Mouse (Mus musculus) hindbrain, embryonic 11.5 days (tissue): Measurements from ENCODE around the gene Gfod1. TPM values are rescaled to one million over a fixed set of nuclear protein-coding genes. Genes with fewer than 3 reads are reported as not detected.

Experiments
- ATAC-seq: fragments of 200-750 bp; cut with Nextera tagmentation; 2 replicates; pipeline ENCODE4 v1.8.0; 2017; ENCODE audit warnings: mild to moderate bottlenecking, moderate TSS enrichment, moderate library complexity; ENCODE audit not compliant: low FRiP score
- DNase-seq: peaks from one replicate; pipeline ENCODE4 v3.0.0-alpha.2; 2015; ENCODE audit warnings: low spot score
- H3K27ac ChIP-seq: fragments of 300-500 bp; sonication (generic); 2 replicates; pipeline ENCODE4 v1.5.1; 2014; ENCODE audit warnings: mild to moderate bottlenecking, low read depth, low read length
- H3K27me3 ChIP-seq: fragments of 300-500 bp; sonication (generic); 2 replicates; pipeline ENCODE4 v1.6.1; 2014; ENCODE audit warnings: mild to moderate bottlenecking, low read length, moderate library complexity, mixed read lengths; ENCODE audit not compliant: control insufficient read depth, insufficient read depth
- H3K36me3 ChIP-seq: fragments of 300-500 bp; sonication (generic); 2 replicates; pipeline ENCODE4 v1.6.1; 2014; ENCODE audit warnings: mild to moderate bottlenecking, low read length, moderate library complexity, mixed read lengths; ENCODE audit not compliant: control insufficient read depth, insufficient read depth
- H3K4me1 ChIP-seq: fragments of 300-500 bp; sonication (generic); replicated peaks from 2 replicates; pipeline ENCODE4 v1.6.1; 2014; ENCODE audit warnings: low read length, mixed read lengths; ENCODE audit not compliant: control insufficient read depth, insufficient read depth
- H3K4me2 ChIP-seq: fragments of 300-500 bp; sonication (generic); replicated peaks from 2 replicates; pipeline ENCODE4 v1.6.1; 2014; ENCODE audit warnings: mild to moderate bottlenecking, low read depth, low read length
- H3K4me3 ChIP-seq: fragments of 300-500 bp; sonication (generic); 2 replicates; pipeline ENCODE4 v1.5.1; 2014; ENCODE audit warnings: low read depth, low read length
- H3K9ac ChIP-seq: fragments of 300-500 bp; sonication (generic); 2 replicates; pipeline ENCODE4 v1.6.1; 2014; ENCODE audit warnings: low read depth, low read length
- H3K9me3 ChIP-seq: fragments of 300-500 bp; sonication (generic); 2 replicates; pipeline ENCODE4 v1.6.1; 2016; ENCODE audit warnings: low read length; ENCODE audit not compliant: control insufficient read depth
- WGBS: fragments of 180-500 bp; shearing (Covaris S2); extraction: QIAGEN DNeasy Blood & Tissue Kit; methylation state at CpG from one replicate; pipeline ENCODE4 v1.1.7; 2014; 5-methylcytosine and 5-hydroxymethylcytosine counted together
- polyA plus RNA-seq: library from polyadenylated mRNA; unstranded; fragments of >200 nt; fragmentation: Nextera tagmentation; extraction: Ambion mirVana; gene quantifications from 2 replicates; pipeline ENCODE4 v1.2.1, GENCODE M21; 2014

The Gfod1 gene
- polyA plus RNA-seq, 1 experiment from 2014 or later, result 0.77 TPM

GRCm38 (mm10) chr13:43271481-43271880 lies 32.5 kb downstream of the Gfod1 start:
- Histone ChIP-seq H3K36me3 (no peaks in the 10 kb centered on the region), H3K27ac (no peak overlapping the region), H3K4me1 (peaks cover 7% of the 10 kb centered on the region; the same call in 1 of the 2 replicates), H3K27me3 (no peaks in the 10 kb centered on the region), H3K4me2 (no peak overlapping the region), H3K9me3 (no peaks in the 10 kb centered on the region), H3K9ac (no peak overlapping the region), H3K4me3 (no peak overlapping the region)
- DNase-seq (no peak), ATAC-seq (no peak)
- 83% methylated on average over 9 of the region's 9 CpGs for WGBS

- no peaks in the 10 kb centered on the region for H3K27me3 ChIP-seq
- H3K9me3 ChIP-seq, result no peaks in the 10 kb centered on the region
- no peak for ATAC-seq
- H3K4me2 ChIP-seq, result no peak overlapping the region
- 0 out of 2 replicates have a peak overlapping the region, but pooled peaks have one; percentile 30 for H3K27ac ChIP-seq
- DNase-seq, result no peak
- 74% methylated on average over 10 of the region's 10 CpGs for WGBS
- no peak overlapping the region for H3K9ac ChIP-seq
- peaks cover 7% of the 10 kb centered on the region; the same call in 1 of the 2 replicates for H3K4me1 ChIP-seq
- no peaks in the 10 kb centered on the region for H3K36me3 ChIP-seq
- no peak overlapping the region for H3K4me3 ChIP-seq
These were observed 33.8 kb downstream of the Gfod1 start for GRCm38 (mm10) chr13:43270220-43270597.

GRCm38 (mm10) chr13:43269460-43270219 lies 34.3 kb downstream of the Gfod1 start:
- Histone ChIP-seq H3K27me3 (no peaks in the 10 kb centered on the region), H3K9ac (no peak overlapping the region), H3K4me3 (no peak overlapping the region), H3K4me1 (peaks cover 7% of the 10 kb centered on the region; the same call in 1 of the 2 replicates), H3K9me3 (no peaks in the 10 kb centered on the region), H3K27ac (0 out of 2 replicates have a peak overlapping the region, but pooled peaks have one; percentile 30), H3K4me2 (no peak overlapping the region), H3K36me3 (no peaks in the 10 kb centered on the region)
- WGBS, result 39% methylated on average over 4 of the region's 4 CpGs
- no peak for ATAC-seq
- peak; percentile 36 for DNase-seq

GRCm38 (mm10) chr13:43268539-43269327 lies 35.2 kb downstream of the Gfod1 start:
- Histone ChIP-seq H3K4me3 (no peak overlapping the region), H3K9me3 (no peaks in the 10 kb centered on the region), H3K4me1 (peaks cover 7% of the 10 kb centered on the region; the same call in 1 of the 2 replicates), H3K36me3 (no peaks in the 10 kb centered on the region), H3K27me3 (no peaks in the 10 kb centered on the region), H3K27ac (no peak overlapping the region), H3K9ac (no peak overlapping the region), H3K4me2 (no peak overlapping the region)
- ATAC-seq (no peak), DNase-seq (peak; percentile 17)
- WGBS, result 53% methylated on average over 12 of the region's 12 CpGs

GRCm38 (mm10) chr13:43267902-43268301 lies 36.1 kb downstream of the Gfod1 start:
- 97% methylated on average over 2 of the region's 2 CpGs for WGBS
- Histone ChIP-seq H3K27me3 (no peaks in the 10 kb centered on the region), H3K36me3 (no peaks in the 10 kb centered on the region), H3K4me1 (peaks cover 7% of the 10 kb centered on the region; the same call in 1 of the 2 replicates), H3K4me3 (no peak overlapping the region), H3K4me2 (no peak overlapping the region), H3K9me3 (no peaks in the 10 kb centered on the region), H3K27ac (no peak overlapping the region), H3K9ac (no peak overlapping the region)
- ATAC-seq (no peak), DNase-seq (no peak)

- no peak for DNase-seq
- H3K9me3 ChIP-seq, result no peaks in the 10 kb centered on the region
- H3K4me1 ChIP-seq, result peaks cover 7% of the 10 kb centered on the region; the same call in 1 of the 2 replicates
- H3K4me2 ChIP-seq, result no peak overlapping the region
- H3K27ac ChIP-seq, result no peak overlapping the region
- no peak overlapping the region for H3K4me3 ChIP-seq
- WGBS, result 84% methylated on average over 3 of the region's 3 CpGs
- no peak overlapping the region for H3K9ac ChIP-seq
- no peak for ATAC-seq
- no peaks in the 10 kb centered on the region for H3K27me3 ChIP-seq
- H3K36me3 ChIP-seq, result no peaks in the 10 kb centered on the region
These were observed 36.8 kb downstream of the Gfod1 start for GRCm38 (mm10) chr13:43267216-43267615.

GRCm38 (mm10) chr13:43266333-43266732 lies 37.6 kb downstream of the Gfod1 start:
- Histone ChIP-seq H3K9ac (no peak overlapping the region), H3K27me3 (no peaks in the 10 kb centered on the region), H3K27ac (no peak overlapping the region), H3K36me3 (no peaks in the 10 kb centered on the region), H3K4me3 (no peak overlapping the region), H3K9me3 (no peaks in the 10 kb centered on the region), H3K4me2 (no peak overlapping the region), H3K4me1 (peaks cover 7% of the 10 kb centered on the region; the same call in 1 of the 2 replicates)
- 92% methylated on average over 10 of the region's 10 CpGs for WGBS
- no peak for ATAC-seq
- no peak for DNase-seq

- H3K36me3 ChIP-seq, result no peaks in the 10 kb centered on the region
- no peak overlapping the region for H3K27ac ChIP-seq
- H3K4me3 ChIP-seq, result no peak overlapping the region
- 29% methylated on average over 4 of the region's 4 CpGs for WGBS
- H3K9ac ChIP-seq, result no peak overlapping the region
- H3K4me2 ChIP-seq, result no peak overlapping the region
- H3K9me3 ChIP-seq, result no peaks in the 10 kb centered on the region
- no peaks in the 10 kb centered on the region for H3K27me3 ChIP-seq
- H3K4me1 ChIP-seq, result peaks cover 6% of the 10 kb centered on the region; the same call in 1 of the 2 replicates
- DNase-seq (no peak), ATAC-seq (no peak)
These were observed 38.9 kb downstream of the Gfod1 start for GRCm38 (mm10) chr13:43265116-43265515.
